In the genomic region with DNA sequence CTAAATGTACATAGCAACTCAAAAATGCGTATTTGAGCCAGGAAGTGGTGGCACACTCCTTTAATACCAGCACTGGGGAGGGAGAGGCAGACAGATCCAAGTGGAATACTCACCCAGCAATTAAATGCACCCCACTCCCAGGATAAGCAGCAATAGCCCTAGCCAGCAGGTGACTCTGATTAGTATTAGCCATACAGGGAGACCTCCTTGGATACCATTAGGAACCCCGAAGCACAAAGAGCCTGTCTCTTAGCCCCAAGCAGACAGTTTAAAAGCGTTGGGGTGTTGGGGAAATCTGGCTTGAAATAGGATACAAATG, we compare ENCODE assay signal across 23 mouse cellular contexts.
DNase-seq lines count a peak whose midpoint lies in the region; ATAC-seq and TF ChIP-seq lines count a peak whose summit lies in the region.
"Had no signal": no experiment of that assay in that cellular context is flagged by ENCODE, and none has a peak within 500 bp of the region (broad histone marks: within the 10 kb centered on the region; RNA-seq: fewer than 3 reads in every experiment).

No protein-coding gene starts in this region.

- no peaks in the 10 kb centered on the region for H3K9me3 ChIP-seq in embryonic facial prominence, embryonic 13.5 days
- no peaks in the 10 kb centered on the region for H3K9me3 ChIP-seq in embryonic facial prominence, embryonic 10.5 days
- no peaks in the 10 kb centered on the region for H3K9me3 ChIP-seq in lung, embryonic 14.5 days (ENCODE audit: low read depth, low read length)
- H3K9me3 ChIP-seq in forebrain, embryonic 15.5 days: no peaks in the 10 kb centered on the region
- H3K9me3 ChIP-seq in midbrain, embryonic 15.5 days: no peaks in the 10 kb centered on the region
- H3K9me3 ChIP-seq: embryonic facial prominence, embryonic 12.5 days; heart, embryonic 15.5 days; kidney, embryonic 15.5 days had no signal

- peaks cover 7% of the 10 kb centered on the region for H3K4me1 ChIP-seq in embryonic facial prominence, embryonic 13.5 days
- no peaks in the 10 kb centered on the region; the same call in 1 of the 2 replicates for H3K4me1 ChIP-seq in embryonic facial prominence, embryonic 10.5 days
- H3K4me1 ChIP-seq in lung, embryonic 14.5 days (ENCODE audit: insufficient read depth): no peaks in the 10 kb centered on the region
- 0 out of 2 replicates have a peak, but pooled peaks cover 5% of the 10 kb centered on the region for H3K4me1 ChIP-seq in forebrain, embryonic 15.5 days
- H3K4me1 ChIP-seq in midbrain, embryonic 15.5 days: peaks cover 12% of the 10 kb centered on the region; the same call in 1 of the 2 replicates
- H3K4me1 ChIP-seq: heart, embryonic 15.5 days; kidney, embryonic 15.5 days had no signal

- no peak for DNase-seq in embryonic facial prominence, embryonic 10.5 days (ENCODE audit: low spot score)
- DNase-seq in lung, embryonic 14.5 days: no peak
- DNase-seq in lung, postnatal 10 days: no peak
- no peak for DNase-seq in spleen, adult 12 weeks (ENCODE audit: low spot score)
- DNase-seq: adrenal gland, adult 8-10 months; cerebellum, adult 11-12 months; cerebellum, postnatal 10 days; heart, postnatal 4 days; kidney, postnatal 4 days; layer of hippocampus, adult 9-11 months; left cerebral cortex, postnatal 4 days; liver, postnatal 0 days; thymus, postnatal 36 days had no signal

- H3K4me2 ChIP-seq in embryonic facial prominence, embryonic 13.5 days: no peak overlapping the region
- no peak overlapping the region for H3K4me2 ChIP-seq in lung, embryonic 14.5 days
- H3K4me2 ChIP-seq in forebrain, embryonic 15.5 days (replicated peaks): no peak overlapping the region
- H3K4me2 ChIP-seq in midbrain, embryonic 15.5 days: no peak overlapping the region
- H3K4me2 ChIP-seq: embryonic facial prominence, embryonic 12.5 days; heart, embryonic 15.5 days; kidney, embryonic 15.5 days; liver, embryonic 11.5 days had no signal

- H3K9ac ChIP-seq in embryonic facial prominence, embryonic 13.5 days: no peak overlapping the region
- H3K9ac ChIP-seq in lung, embryonic 14.5 days: no peak overlapping the region
- H3K9ac ChIP-seq in forebrain, embryonic 15.5 days (replicated peaks): no peak overlapping the region
- H3K9ac ChIP-seq in midbrain, embryonic 15.5 days: no peak overlapping the region
- H3K9ac ChIP-seq: embryonic facial prominence, embryonic 12.5 days; heart, embryonic 15.5 days; kidney, embryonic 15.5 days; liver, postnatal 0 days had no signal

- H3K4me3 ChIP-seq in embryonic facial prominence, embryonic 13.5 days: no peak overlapping the region
- H3K4me3 ChIP-seq in embryonic facial prominence, embryonic 10.5 days: no peak overlapping the region
- no peak overlapping the region for H3K4me3 ChIP-seq in lung, embryonic 14.5 days (ENCODE audit: low read depth, low read length)
- H3K4me3 ChIP-seq in forebrain, embryonic 15.5 days: no peak overlapping the region
- H3K4me3 ChIP-seq in midbrain, embryonic 15.5 days: no peak overlapping the region
- H3K4me3 ChIP-seq: embryonic facial prominence, embryonic 12.5 days; heart, embryonic 15.5 days; kidney, embryonic 15.5 days; left cerebral cortex, adult 2 months had no signal

- TF ChIP-seq CTCF in lung, embryonic 14.5 days (IDR thresholded peaks at IDR 0.05; ENCODE audit: low read depth): no peak

- H3K36me3 ChIP-seq in embryonic facial prominence, embryonic 13.5 days: no peaks in the 10 kb centered on the region
- H3K36me3 ChIP-seq in embryonic facial prominence, embryonic 10.5 days (replicated peaks): peaks cover 16% of the 10 kb centered on the region
- H3K36me3 ChIP-seq in lung, embryonic 14.5 days (ENCODE audit: insufficient read depth): no peaks in the 10 kb centered on the region
- H3K36me3 ChIP-seq in forebrain, embryonic 15.5 days: no peaks in the 10 kb centered on the region
- no peaks in the 10 kb centered on the region for H3K36me3 ChIP-seq in midbrain, embryonic 15.5 days (replicated peaks)
- H3K36me3 ChIP-seq: embryonic facial prominence, embryonic 12.5 days; heart, embryonic 15.5 days had no signal

- H3K27ac ChIP-seq in embryonic facial prominence, embryonic 13.5 days: peak overlapping the region; percentile 39; the same call in 1 of the 2 replicates
- H3K27ac ChIP-seq in embryonic facial prominence, embryonic 10.5 days (replicated peaks): no peak overlapping the region
- peak overlapping the region; percentile 38; the same call in 1 of the 2 replicates for H3K27ac ChIP-seq in lung, embryonic 14.5 days (ENCODE audit: low read depth)
- H3K27ac ChIP-seq in forebrain, embryonic 15.5 days (replicated peaks): peak overlapping the region; percentile 20
- peak overlapping the region; percentile 45 for H3K27ac ChIP-seq in midbrain, embryonic 15.5 days
- H3K27ac ChIP-seq: embryonic facial prominence, embryonic 12.5 days; heart, embryonic 15.5 days; kidney, embryonic 15.5 days; left cerebral cortex, adult 2 months; macrophage had no signal

- WGBS in embryonic facial prominence, embryonic 13.5 days: 53% methylated on average over 3 of the region's 3 CpGs
- WGBS in embryonic facial prominence, embryonic 10.5 days: 72% methylated on average over 3 of the region's 3 CpGs
- 61% methylated on average over 3 of the region's 3 CpGs for WGBS in lung, embryonic 14.5 days
- 30% methylated on average over 3 of the region's 3 CpGs for WGBS in forebrain, embryonic 15.5 days
- WGBS in midbrain, embryonic 15.5 days: 38% methylated on average over 3 of the region's 3 CpGs

- H3K27me3 ChIP-seq in embryonic facial prominence, embryonic 13.5 days: no peaks in the 10 kb centered on the region
- no peaks in the 10 kb centered on the region for H3K27me3 ChIP-seq in embryonic facial prominence, embryonic 10.5 days (replicated peaks; ENCODE audit: low read depth, poor library complexity, severe bottlenecking)
- no peaks in the 10 kb centered on the region for H3K27me3 ChIP-seq in lung, embryonic 14.5 days (ENCODE audit: insufficient read depth, low read length)
- H3K27me3 ChIP-seq in forebrain, embryonic 15.5 days: no peaks in the 10 kb centered on the region
- H3K27me3 ChIP-seq in midbrain, embryonic 15.5 days (replicated peaks): no peaks in the 10 kb centered on the region
- H3K27me3 ChIP-seq: embryonic facial prominence, embryonic 12.5 days; heart, embryonic 15.5 days; kidney, embryonic 15.5 days had no signal

- ATAC-seq in embryonic facial prominence, embryonic 13.5 days (ENCODE audit: insufficient number of reproducible peaks, insufficient read depth, low FRiP score, low TSS enrichment, low read depth): no peak
- ATAC-seq in lung, embryonic 14.5 days (ENCODE audit: insufficient read depth): 0 out of 2 replicates have a peak, but pooled peaks have one; percentile 28
- peak; percentile 43 for ATAC-seq in forebrain, embryonic 15.5 days (replicated peaks)
- peak; percentile 61 for ATAC-seq in midbrain, embryonic 15.5 days (replicated peaks)
- ATAC-seq: activated CD4-positive, CD25-positive, alpha-beta regulatory T cell, adult 4 months; liver, postnatal 0 days had no signal
